Mouse (Mus musculus) olfactory bulb, adult 2 months (tissue): ENCODE measurements around the gene Elp1.

Source experiments
- CTCF ChIP-seq: fragments of 200-500 bp; IDR thresholded peaks from 2 replicates; pipeline ENCODE4 v1.5.1; 2012; ENCODE audit warnings: low read depth, mild to moderate bottlenecking, low read length, moderate library complexity; ENCODE audit not compliant: insufficient read depth
- POLR2A ChIP-seq: fragments of 200-500 bp; IDR thresholded peaks from 2 replicates; pipeline ENCODE4 v1.6.1; 2012; ENCODE audit warnings: mild to moderate bottlenecking, low read depth, low read length, moderate library complexity; ENCODE audit not compliant: insufficient read depth

DNA sequence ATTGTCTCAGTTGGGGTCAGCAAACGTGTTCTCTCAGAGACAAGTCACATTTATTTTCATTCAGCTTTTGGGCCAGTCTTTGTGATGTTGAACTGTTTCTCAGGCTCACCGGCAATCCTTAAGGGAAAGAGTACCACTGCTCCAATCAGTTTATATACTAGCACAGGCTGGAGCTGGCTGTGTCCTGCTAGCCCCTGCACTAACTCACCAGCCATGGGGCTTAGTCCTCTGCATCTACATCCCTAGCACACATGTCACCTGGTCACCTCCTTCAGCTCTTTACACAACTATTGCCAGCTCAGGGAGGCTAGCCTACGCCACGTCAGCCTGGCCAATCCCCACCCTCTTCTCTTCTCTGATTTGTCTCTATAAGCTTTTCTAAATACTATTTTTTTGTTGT lies 59.4 kb downstream of the Elp1 start:
- TF ChIP-seq CTCF: no peak
- TF ChIP-seq POLR2A: no peak
